Mouse (Mus musculus): ENCODE data around the gene Myl6b. TPM values are rescaled to one million over a fixed set of nuclear protein-coding genes. Genes with fewer than 3 reads are reported as not detected.

Gene Myl6b
- polyA plus RNA-seq (2015; fragmentation: Nextera tagmentation; extraction: Ambion mirVana) = 3.2 and 4.5 TPM in 2 replicates

GRCm38 (mm10) chr10:128498590-128498989 is at the start of gene Myl6b:
Gene Myl6b (minus strand): TSS chr10:128498685.
- under 1% methylated on average over 27 of the region's 27 CpGs for WGBS
- Histone ChIP-seq H3K27ac (replicated peaks) (peak within 1 kb of the TSS; percentile 93), H3K9ac (peak within 1 kb of the TSS; percentile 87), H3K27me3 (replicated peaks) (no peaks in the 10 kb centered on the region), H3K4me2 (peak within 1 kb of the TSS; percentile 82), H3K36me3 (no peaks in the 10 kb centered on the region), H3K4me1 (peaks cover 48% of the 10 kb centered on the region), H3K4me3 (peak within 1 kb of the TSS; percentile 68), H3K9me3 (no peaks in the 10 kb centered on the region)
- peak; percentile 92 for ATAC-seq (ENCODE audit: extremely low read depth, insufficient number of reproducible peaks, low FRiP score, low TSS enrichment)

GRCm38 (mm10) chr10:128547361-128548032 is 49.0 kb upstream of the Myl6b start, which contains the start of gene Zc3h10:
Gene Zc3h10 (minus strand): TSS chr10:128547774.
- peak; percentile 87 for ATAC-seq (ENCODE audit: extremely low read depth, insufficient number of reproducible peaks, low FRiP score, low TSS enrichment)
- Histone ChIP-seq H3K4me3 (peak within 1 kb of the TSS; percentile 83), H3K4me1 (peaks cover 31% of the 10 kb centered on the region), H3K4me2 (peak within 1 kb of the TSS; percentile 93), H3K9ac (peak within 1 kb of the TSS; percentile 99), H3K27ac (replicated peaks) (peak within 1 kb of the TSS; percentile 97), H3K9me3 (no peaks in the 10 kb centered on the region), H3K27me3 (replicated peaks) (no peaks in the 10 kb centered on the region), H3K36me3 (peaks cover 34% of the 10 kb centered on the region)
- WGBS = under 1% methylated on average over 49 of the region's 50 CpGs

- Histone ChIP-seq H3K4me1 (peaks cover 31% of the 10 kb centered on the region), H3K36me3 (peaks cover 40% of the 10 kb centered on the region), H3K27me3 (replicated peaks) (no peaks in the 10 kb centered on the region), H3K4me3 (peak overlapping the region; percentile 83), H3K4me2 (peak overlapping the region; percentile 93), H3K9ac (peak overlapping the region; percentile 99), H3K27ac (replicated peaks) (peak overlapping the region; percentile 96), H3K9me3 (no peaks in the 10 kb centered on the region)
- 14% methylated on average over 7 of the region's 7 CpGs for WGBS
- no peak for ATAC-seq (ENCODE audit: extremely low read depth, insufficient number of reproducible peaks, low FRiP score, low TSS enrichment)
These were observed 48.3 kb upstream of the Myl6b start for GRCm38 (mm10) chr10:128546787-128547186.

GRCm38 (mm10) chr10:128546361-128546760 is 47.9 kb upstream of the Myl6b start:
- WGBS = 7% methylated on average over 4 of the region's 4 CpGs
- H3K4me3 ChIP-seq = peak overlapping the region; percentile 83
- peaks cover 31% of the 10 kb centered on the region for H3K4me1 ChIP-seq
- H3K9ac ChIP-seq = peak overlapping the region; percentile 99
- H3K9me3 ChIP-seq = no peaks in the 10 kb centered on the region
- H3K27me3 ChIP-seq (replicated peaks) = no peaks in the 10 kb centered on the region
- H3K4me2 ChIP-seq = peak overlapping the region; percentile 93
- H3K36me3 ChIP-seq = peaks cover 43% of the 10 kb centered on the region
- ATAC-seq (ENCODE audit: extremely low read depth, insufficient number of reproducible peaks, low FRiP score, low TSS enrichment) = no peak
- H3K27ac ChIP-seq (replicated peaks) = peak overlapping the region; percentile 96

GRCm38 (mm10) chr10:128545570-128545898 is 47.0 kb upstream of the Myl6b start:
- H3K36me3 ChIP-seq = peaks cover 49% of the 10 kb centered on the region
- ATAC-seq (ENCODE audit: extremely low read depth, insufficient number of reproducible peaks, low FRiP score, low TSS enrichment) = no peak
- no peaks in the 10 kb centered on the region for H3K9me3 ChIP-seq
- no peak overlapping the region for H3K4me3 ChIP-seq
- peaks cover 31% of the 10 kb centered on the region for H3K4me1 ChIP-seq
- H3K4me2 ChIP-seq = no peak overlapping the region
- H3K9ac ChIP-seq = peak overlapping the region; percentile 42; the same call in 1 of the 2 replicates
- no peaks in the 10 kb centered on the region for H3K27me3 ChIP-seq (replicated peaks)
- H3K27ac ChIP-seq (replicated peaks) = no peak overlapping the region
- 82% methylated on average over 3 of the region's 3 CpGs for WGBS

GRCm38 (mm10) chr10:128544674-128545569 is 46.4 kb upstream of the Myl6b start:
- Histone ChIP-seq H3K27ac (replicated peaks) (no peak overlapping the region), H3K4me1 (peaks cover 31% of the 10 kb centered on the region), H3K27me3 (replicated peaks) (no peaks in the 10 kb centered on the region), H3K9me3 (no peaks in the 10 kb centered on the region), H3K4me3 (no peak overlapping the region), H3K4me2 (no peak overlapping the region), H3K36me3 (peaks cover 49% of the 10 kb centered on the region), H3K9ac (peak overlapping the region; percentile 42; the same call in 1 of the 2 replicates)
- 91% methylated on average over 37 of the region's 37 CpGs for WGBS
- ATAC-seq (ENCODE audit: extremely low read depth, insufficient number of reproducible peaks, low FRiP score, low TSS enrichment) = no peak

- ATAC-seq (ENCODE audit: extremely low read depth, insufficient number of reproducible peaks, low FRiP score, low TSS enrichment) = no peak
- Histone ChIP-seq H3K4me3 (no peak overlapping the region), H3K9me3 (no peaks in the 10 kb centered on the region), H3K4me2 (no peak overlapping the region), H3K9ac (no peak overlapping the region), H3K4me1 (peaks cover 28% of the 10 kb centered on the region), H3K27me3 (replicated peaks) (no peaks in the 10 kb centered on the region), H3K27ac (replicated peaks) (no peak overlapping the region), H3K36me3 (peaks cover 49% of the 10 kb centered on the region)
- WGBS = 95% methylated on average over 15 of the region's 15 CpGs
These were observed 45.7 kb upstream of the Myl6b start for GRCm38 (mm10) chr10:128544151-128544657.

GRCm38 (mm10) chr10:128543100-128543499 is 44.6 kb upstream of the Myl6b start:
- Histone ChIP-seq H3K4me2 (no peak overlapping the region), H3K36me3 (peaks cover 49% of the 10 kb centered on the region)
- 39% methylated on average over 2 of the region's 2 CpGs for WGBS

GRCm38 (mm10) chr10:128538340-128538870 is 39.9 kb upstream of the Myl6b start:
- Histone ChIP-seq H3K4me1 (peaks cover 16% of the 10 kb centered on the region), H3K4me3 (no peak overlapping the region), H3K36me3 (peaks cover 24% of the 10 kb centered on the region), H3K4me2 (no peak overlapping the region), H3K27me3 (replicated peaks) (no peaks in the 10 kb centered on the region), H3K9ac (no peak overlapping the region), H3K27ac (replicated peaks) (no peak overlapping the region), H3K9me3 (no peaks in the 10 kb centered on the region)
- no peak for ATAC-seq (ENCODE audit: extremely low read depth, insufficient number of reproducible peaks, low FRiP score, low TSS enrichment)
- WGBS = 75% methylated on average over 1 of the region's 1 CpGs

More at GRCm38 (mm10) chr10:128543100-128543499, 44.6 kb upstream of the Myl6b start:
- H3K27me3 ChIP-seq (replicated peaks) = no peaks in the 10 kb centered on the region
- H3K4me3 ChIP-seq = no peak overlapping the region
- H3K9me3 ChIP-seq = no peaks in the 10 kb centered on the region
- peaks cover 28% of the 10 kb centered on the region for H3K4me1 ChIP-seq
- peak overlapping the region; percentile 20; the same call in 1 of the 2 replicates for H3K9ac ChIP-seq
- no peak overlapping the region for H3K27ac ChIP-seq (replicated peaks)
- ATAC-seq (ENCODE audit: extremely low read depth, insufficient number of reproducible peaks, low FRiP score, low TSS enrichment) = no peak

- Histone ChIP-seq H3K4me3 (peak overlapping the region; percentile 21), H3K27ac (replicated peaks) (no peak overlapping the region; the same call in 1 of the 2 replicates), H3K4me2 (peak overlapping the region; percentile 62), H3K9me3 (no peaks in the 10 kb centered on the region), H3K36me3 (peaks cover 6% of the 10 kb centered on the region), H3K9ac (peak overlapping the region; percentile 61; the same call in 1 of the 2 replicates), H3K4me1 (peaks cover 9% of the 10 kb centered on the region; the same call in 1 of the 2 replicates), H3K27me3 (replicated peaks) (no peaks in the 10 kb centered on the region)
- 13% methylated on average over 18 of the region's 18 CpGs for whole genome bisulfite sequencing
- peak; percentile 75 for ATAC-seq (ENCODE audit: extremely low read depth, insufficient number of reproducible peaks, low FRiP score, low TSS enrichment)
These were observed 37.9 kb upstream of the Myl6b start for GRCm38 (mm10) chr10:128536266-128536940.
